In the genomic region with DNA sequence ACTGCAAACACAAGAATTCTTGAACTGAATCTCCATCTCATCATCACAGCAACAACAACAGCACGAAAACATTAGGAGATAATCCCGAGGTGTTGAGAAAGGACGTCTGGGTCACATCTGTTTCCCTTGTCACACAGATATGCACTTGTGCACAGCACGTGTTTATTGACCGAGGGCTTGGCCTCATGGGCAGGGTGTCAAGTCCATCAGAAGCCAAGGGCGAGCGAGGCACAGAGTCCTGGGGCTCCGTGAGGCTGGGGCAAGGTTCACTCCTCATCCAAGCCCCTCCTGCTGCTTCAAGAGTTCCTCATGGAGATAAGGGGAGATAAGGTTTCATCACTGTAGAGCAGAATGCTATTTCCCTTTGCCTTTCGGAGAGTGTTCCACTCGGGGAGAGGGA, we compare ENCODE assay signal across 17 mouse cellular contexts.
DNase-seq lines count a peak whose midpoint lies in the region; ATAC-seq lines count a peak whose summit lies in the region.
"Had no signal": no experiment of that assay in that cellular context is flagged by ENCODE, and none has a peak within 500 bp of the region (broad histone marks: within the 10 kb centered on the region; RNA-seq: fewer than 3 reads in every experiment).

No protein-coding gene starts in this region.

- H3K9me3 ChIP-seq in heart, embryonic 12.5 days (replicated peaks) = 0 out of 2 replicates have a peak, but pooled peaks cover 6% of the 10 kb centered on the region
- no peaks in the 10 kb centered on the region for H3K9me3 ChIP-seq in intestine, embryonic 14.5 days (ENCODE audit: control insufficient read depth, low read length)
- H3K9me3 ChIP-seq: embryonic facial prominence, embryonic 13.5 days; forebrain, embryonic 13.5 days; hindbrain, embryonic 13.5 days; liver, embryonic 13.5 days had no signal

- 5% methylated on average over 10 of the region's 10 CpGs for WGBS in heart, embryonic 12.5 days
- 34% methylated on average over 10 of the region's 10 CpGs for WGBS in intestine, embryonic 14.5 days

- no peak for ATAC-seq in heart, embryonic 12.5 days (ENCODE audit: insufficient number of reproducible peaks, low FRiP score)
- ATAC-seq in intestine, embryonic 14.5 days (replicated peaks; ENCODE audit: low FRiP score, low TSS enrichment, low read depth) = 0 out of 2 replicates have a peak, but pooled peaks have one; percentile 60
- no peak for ATAC-seq in megakaryocyte, adult 5-6 weeks (ENCODE audit: poor library complexity, severe bottlenecking)
- ATAC-seq: CD4-positive, CD25-positive, alpha-beta regulatory T cell, adult 4 months; forebrain, embryonic 13.5 days; midbrain, embryonic 16.5 days had no signal

- no peak overlapping the region for H3K27ac ChIP-seq in heart, embryonic 12.5 days (ENCODE audit: poor library complexity, severe bottlenecking)
- H3K27ac ChIP-seq in intestine, embryonic 14.5 days (ENCODE audit: low read depth) = no peak overlapping the region
- H3K27ac ChIP-seq: embryonic facial prominence, embryonic 13.5 days; forebrain, embryonic 13.5 days; hindbrain, embryonic 13.5 days; layer of hippocampus, adult 2 months; liver, embryonic 13.5 days; macrophage had no signal

- H3K9ac ChIP-seq in heart, embryonic 12.5 days = no peak overlapping the region
- H3K9ac ChIP-seq in intestine, embryonic 14.5 days (ENCODE audit: low read length) = no peak overlapping the region
- H3K9ac ChIP-seq: embryonic facial prominence, embryonic 13.5 days; forebrain, embryonic 13.5 days; hindbrain, embryonic 13.5 days; liver, embryonic 13.5 days had no signal

- H3K27me3 ChIP-seq in heart, embryonic 12.5 days (replicated peaks) = peaks cover 24% of the 10 kb centered on the region
- no peaks in the 10 kb centered on the region for H3K27me3 ChIP-seq in intestine, embryonic 14.5 days (replicated peaks; ENCODE audit: control insufficient read depth, insufficient read depth, low read length)
- H3K27me3 ChIP-seq: embryonic facial prominence, embryonic 13.5 days; forebrain, embryonic 13.5 days; hindbrain, embryonic 13.5 days; liver, embryonic 13.5 days had no signal

- H3K4me3 ChIP-seq in heart, embryonic 12.5 days = no peak overlapping the region
- no peak overlapping the region for H3K4me3 ChIP-seq in intestine, embryonic 14.5 days (ENCODE audit: low read depth, low read length)
- H3K4me3 ChIP-seq: embryonic facial prominence, embryonic 13.5 days; forebrain, embryonic 13.5 days; hindbrain, embryonic 13.5 days; layer of hippocampus, adult 2 months; liver, embryonic 13.5 days had no signal

- H3K36me3 ChIP-seq in heart, embryonic 12.5 days = no peaks in the 10 kb centered on the region
- no peaks in the 10 kb centered on the region for H3K36me3 ChIP-seq in intestine, embryonic 14.5 days (ENCODE audit: control insufficient read depth, insufficient read depth, low read length)
- H3K36me3 ChIP-seq: embryonic facial prominence, embryonic 13.5 days; hindbrain, embryonic 13.5 days; liver, embryonic 13.5 days had no signal

- DNase-seq in heart, adult 18-20 months = peak; percentile 79 to 82
- peak; percentile 49 for DNase-seq in ovary, adult 18-20 months (ENCODE audit: low spot score)
- DNase-seq in ovary, postnatal 14 days (ENCODE audit: low spot score) = no peak
- DNase-seq in intestine, embryonic 14.5 days (ENCODE audit: low spot score) = no peak
- DNase-seq in cerebellum, postnatal 10 days = no peak
- DNase-seq: cerebellum, adult 9-10 months; liver, embryonic 13.5 days; thymus, postnatal 14 days had no signal

- H3K4me2 ChIP-seq in heart, embryonic 12.5 days = no peak overlapping the region
- no peak overlapping the region for H3K4me2 ChIP-seq in intestine, embryonic 14.5 days (ENCODE audit: low read length)
- H3K4me2 ChIP-seq: embryonic facial prominence, embryonic 13.5 days; forebrain, embryonic 13.5 days; hindbrain, embryonic 13.5 days; liver, embryonic 13.5 days had no signal

- peaks cover 10% of the 10 kb centered on the region for H3K4me1 ChIP-seq in heart, embryonic 12.5 days (replicated peaks)
- no peaks in the 10 kb centered on the region for H3K4me1 ChIP-seq in intestine, embryonic 14.5 days (replicated peaks; ENCODE audit: control insufficient read depth, insufficient read depth, low read length)
- H3K4me1 ChIP-seq: forebrain, embryonic 13.5 days; hindbrain, embryonic 13.5 days had no signal

Comparison
In these comparisons a context has a peak if more than half of its experiments do, and no peak if none do; other contexts are left out.
1. DNase-seq: peak in heart, adult 18-20 months (2 of 2) and ovary, adult 18-20 months (single experiment); none in ovary, postnatal 14 days (single experiment), intestine, embryonic 14.5 days (single experiment) and cerebellum, postnatal 10 days (0 of 2).